8 mouse cellular contexts compared by ENCODE assay signal in the genomic region with DNA sequence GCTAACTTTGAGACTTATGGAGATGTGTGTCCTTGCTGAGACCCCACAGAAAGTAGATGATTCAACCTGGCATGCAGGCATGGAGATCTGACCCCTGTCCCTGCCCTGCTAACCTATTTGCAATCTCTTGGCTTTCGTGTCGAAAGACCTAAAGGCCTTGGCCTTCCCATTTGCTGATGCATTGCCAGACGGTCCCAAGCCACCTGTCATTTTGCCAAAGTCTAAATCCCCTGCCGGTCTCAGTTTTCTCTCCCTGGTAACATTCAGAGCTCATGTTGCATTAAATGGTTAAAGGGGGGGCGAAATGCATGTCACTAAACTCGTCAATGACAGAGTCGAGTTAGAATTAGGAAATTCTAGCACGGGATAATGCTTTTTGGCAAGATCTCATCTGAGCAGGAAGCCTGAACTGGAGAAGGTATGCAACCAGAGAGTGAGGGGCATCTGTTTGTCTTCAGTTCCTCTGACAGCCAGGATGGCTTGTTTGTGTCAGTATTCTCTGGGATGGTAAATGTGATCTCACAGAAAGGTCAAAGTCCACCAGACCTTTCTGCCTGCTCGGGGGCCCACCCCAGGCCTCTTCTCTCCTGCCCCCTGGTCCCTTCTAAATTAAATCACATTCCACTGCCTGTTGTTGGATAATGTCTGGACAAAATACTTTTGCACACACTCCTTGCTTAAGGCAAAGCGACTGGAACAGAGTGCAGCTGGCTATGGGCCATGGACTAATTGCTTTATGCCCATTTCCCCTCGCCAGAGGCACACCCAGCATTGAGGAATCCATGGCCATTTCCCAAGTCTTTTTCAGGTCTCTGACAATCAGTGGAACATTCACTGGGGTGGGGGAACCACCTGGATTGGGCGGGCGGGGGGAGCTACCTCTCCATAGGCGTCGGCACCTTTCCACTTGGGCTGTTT.
A peak's percentile ranks its signal among the peaks of the same experiment; 100 is the strongest.
DNase-seq lines count a peak whose midpoint lies in the region; ATAC-seq and TF ChIP-seq lines count a peak whose summit lies in the region.

No protein-coding gene starts in this region.

- intact Hi-C loops in left cerebral cortex, adult 2 months (cut with DNase I), result no loop called here

- no peaks in the 10 kb centered on the region for H3K27me3 ChIP-seq in cerebellum, adult 2 months (ENCODE audit: control insufficient read depth, insufficient read depth, low read length)
- no peaks in the 10 kb centered on the region for H3K27me3 ChIP-seq in hindbrain, embryonic 13.5 days
- H3K27me3 ChIP-seq in limb, embryonic 15.5 days, result no peaks in the 10 kb centered on the region
- no peaks in the 10 kb centered on the region for H3K27me3 ChIP-seq in stomach, postnatal 0 days (ENCODE audit: control insufficient read depth, insufficient read depth, low read length)
- H3K27me3 ChIP-seq in midbrain, embryonic 10.5 days (ENCODE audit: low read depth, poor library complexity, severe bottlenecking), result no peaks in the 10 kb centered on the region

- H3K9ac ChIP-seq in hindbrain, embryonic 13.5 days, result no peak overlapping the region
- H3K9ac ChIP-seq in limb, embryonic 15.5 days, result no peak overlapping the region
- no peak overlapping the region for H3K9ac ChIP-seq in stomach, postnatal 0 days (ENCODE audit: low read length)

- H3K9me3 ChIP-seq in hindbrain, embryonic 13.5 days, result no peaks in the 10 kb centered on the region
- H3K9me3 ChIP-seq in limb, embryonic 15.5 days, result no peaks in the 10 kb centered on the region
- H3K9me3 ChIP-seq in stomach, postnatal 0 days (ENCODE audit: control insufficient read depth, low read length), result no peaks in the 10 kb centered on the region
- H3K9me3 ChIP-seq in midbrain, embryonic 10.5 days (replicated peaks), result peaks cover 4% of the 10 kb centered on the region; the same call in 1 of the 2 replicates

- 25% methylated on average over 15 of the region's 15 CpGs for WGBS in cerebellum, adult 2 months
- 60% methylated on average over 15 of the region's 15 CpGs for WGBS in hindbrain, embryonic 13.5 days
- WGBS in limb, embryonic 15.5 days, result 16% methylated on average over 15 of the region's 15 CpGs
- WGBS in stomach, postnatal 0 days, result 34% methylated on average over 15 of the region's 15 CpGs
- 65% methylated on average over 15 of the region's 15 CpGs for WGBS in midbrain, embryonic 10.5 days

- TF ChIP-seq EP300 in stomach, postnatal 0 days (optimal IDR thresholded peaks at IDR 0.05), result no peak

- DNase-seq in cerebellum, postnatal 10 days, result peak; percentile 67 to 69
- no peak for DNase-seq in cerebellum, adult 2 months
- peak; percentile 57 for DNase-seq in forelimb bud, embryonic 11.5 days (ENCODE audit: low read depth, low spot score)
- DNase-seq in stomach, postnatal 0 days (ENCODE audit: low spot score), result no peak
- DNase-seq in midbrain, embryonic 10.5 days (ENCODE audit: low spot score), result no peak
- no peak for DNase-seq in left cerebral cortex, adult 2 months (ENCODE audit: extremely low spot score in 1 of 2, low spot score in 2 of 2)

- ATAC-seq in hindbrain, embryonic 13.5 days (ENCODE audit: low FRiP score), result no peak
- no peak; the same call in 1 of the 2 replicates for ATAC-seq in limb, embryonic 15.5 days (ENCODE audit: insufficient number of reproducible peaks, low FRiP score, low TSS enrichment, low read depth)
- peak; percentile 29; the same call in 1 of the 2 replicates for ATAC-seq in stomach, postnatal 0 days (ENCODE audit: low FRiP score, low TSS enrichment)

- TF ChIP-seq CTCF in cerebellum, adult 2 months (IDR thresholded peaks at IDR 0.05; ENCODE audit: borderline replicate concordance, insufficient read depth, low read depth, low read length), result no peak
- no peak for TF ChIP-seq CTCF in stomach, postnatal 0 days (IDR thresholded peaks at IDR 0.05; ENCODE audit: low read depth)
- TF ChIP-seq CTCF in left cerebral cortex, adult 2 months (IDR thresholded peaks at IDR 0.05), result no peak

- no peak overlapping the region for H3K27ac ChIP-seq in cerebellum, adult 2 months (ENCODE audit: insufficient read depth, low read length)
- H3K27ac ChIP-seq in hindbrain, embryonic 13.5 days, result peak overlapping the region; percentile 68
- H3K27ac ChIP-seq in limb, embryonic 15.5 days, result peak overlapping the region; percentile 76
- H3K27ac ChIP-seq in stomach, postnatal 0 days (replicated peaks), result peak overlapping the region; percentile 18; the same call in 1 of the 2 replicates
- H3K27ac ChIP-seq in midbrain, embryonic 10.5 days (replicated peaks), result no peak overlapping the region
- no peak overlapping the region for H3K27ac ChIP-seq in left cerebral cortex, adult 2 months

- no peak overlapping the region for H3K4me2 ChIP-seq in hindbrain, embryonic 13.5 days
- H3K4me2 ChIP-seq in limb, embryonic 15.5 days, result no peak overlapping the region
- H3K4me2 ChIP-seq in stomach, postnatal 0 days (replicated peaks; ENCODE audit: low read depth), result no peak overlapping the region

- TF ChIP-seq POLR2A in cerebellum, adult 2 months (IDR thresholded peaks at IDR 0.05; ENCODE audit: borderline replicate concordance, insufficient read depth, low read length), result no peak

- H3K4me3 ChIP-seq in cerebellum, adult 2 months (replicated peaks; ENCODE audit: insufficient read depth, low read depth, low read length), result no peak overlapping the region
- H3K4me3 ChIP-seq in hindbrain, embryonic 13.5 days, result no peak overlapping the region
- H3K4me3 ChIP-seq in limb, embryonic 15.5 days, result no peak overlapping the region
- no peak overlapping the region for H3K4me3 ChIP-seq in stomach, postnatal 0 days (ENCODE audit: low read depth, low read length)
- no peak overlapping the region for H3K4me3 ChIP-seq in midbrain, embryonic 10.5 days
- no peak overlapping the region for H3K4me3 ChIP-seq in left cerebral cortex, adult 2 months

- no peaks in the 10 kb centered on the region; the same call in none of the 2 replicates for H3K4me1 ChIP-seq in cerebellum, adult 2 months (ENCODE audit: control insufficient read depth, insufficient read depth, low read length)
- H3K4me1 ChIP-seq in hindbrain, embryonic 13.5 days (replicated peaks), result peaks cover 26% of the 10 kb centered on the region
- peaks cover 41% of the 10 kb centered on the region for H3K4me1 ChIP-seq in limb, embryonic 15.5 days
- no peaks in the 10 kb centered on the region for H3K4me1 ChIP-seq in stomach, postnatal 0 days (replicated peaks; ENCODE audit: control insufficient read depth, insufficient read depth)
- H3K4me1 ChIP-seq in midbrain, embryonic 10.5 days, result peaks cover 11% of the 10 kb centered on the region

- no peaks in the 10 kb centered on the region; the same call in 1 of the 2 replicates for H3K36me3 ChIP-seq in hindbrain, embryonic 13.5 days
- no peaks in the 10 kb centered on the region for H3K36me3 ChIP-seq in limb, embryonic 15.5 days
- no peaks in the 10 kb centered on the region for H3K36me3 ChIP-seq in stomach, postnatal 0 days (ENCODE audit: control insufficient read depth, insufficient read depth, low read length)
- H3K36me3 ChIP-seq in midbrain, embryonic 10.5 days, result no peaks in the 10 kb centered on the region

Comparison
In these comparisons a context has a peak if more than half of its experiments do, and no peak if none do; other contexts are left out.
1. DNase-seq: peak in cerebellum, postnatal 10 days (2 of 2) and forelimb bud, embryonic 11.5 days (single experiment); none in cerebellum, adult 2 months (0 of 2), stomach, postnatal 0 days (single experiment), midbrain, embryonic 10.5 days (single experiment) and left cerebral cortex, adult 2 months (0 of 2).
2. H3K27ac ChIP-seq: peak in hindbrain, embryonic 13.5 days (single experiment), limb, embryonic 15.5 days (single experiment) and stomach, postnatal 0 days (single experiment); none in cerebellum, adult 2 months (single experiment), midbrain, embryonic 10.5 days (single experiment) and left cerebral cortex, adult 2 months (single experiment).